Mouse (Mus musculus) testis, postnatal 10 days (tissue): ENCODE measurements around the gene Hs3st3a1.

Experiments
- DNase-seq: peaks from one replicate; pipeline ENCODE4 v3.0.0; 2021; ENCODE audit warnings: low spot score

Hs3st3a1 gene

GRCm38 (mm10) chr11:64489587-64490433 lies 54.7 kb downstream of the Hs3st3a1 start:
- no peak for DNase-seq

GRCm38 (mm10) chr11:64494448-64494847 lies 59.3 kb downstream of the Hs3st3a1 start:
- no peak for DNase-seq

GRCm38 (mm10) chr11:64495935-64496334 lies 60.8 kb downstream of the Hs3st3a1 start:
- no peak for DNase-seq

GRCm38 (mm10) chr11:64496677-64497076 lies 61.5 kb downstream of the Hs3st3a1 start:
- no peak for DNase-seq

- DNase-seq, result no peak
Measured at GRCm38 (mm10) chr11:64500536-64501112, 65.5 kb downstream of the Hs3st3a1 start.

GRCm38 (mm10) chr11:64503040-64503439 lies 67.9 kb downstream of the Hs3st3a1 start:
- DNase-seq, result no peak

GRCm38 (mm10) chr11:64505924-64506323 lies 70.8 kb downstream of the Hs3st3a1 start:
- DNase-seq, result no peak

GRCm38 (mm10) chr11:64507024-64507423 lies 71.9 kb downstream of the Hs3st3a1 start:
- no peak for DNase-seq

- DNase-seq, result no peak
Measured at GRCm38 (mm10) chr11:64509106-64509505, 74.0 kb downstream of the Hs3st3a1 start.

- no peak for DNase-seq
Measured at GRCm38 (mm10) chr11:64512301-64512700, 77.2 kb downstream of the Hs3st3a1 start.

GRCm38 (mm10) chr11:64513419-64513818 lies 78.3 kb downstream of the Hs3st3a1 start:
- DNase-seq, result no peak

- DNase-seq, result no peak
Measured at GRCm38 (mm10) chr11:64516712-64517589, 81.8 kb downstream of the Hs3st3a1 start.

GRCm38 (mm10) chr11:64518146-64518841 lies 83.2 kb downstream of the Hs3st3a1 start:
- no peak for DNase-seq

GRCm38 (mm10) chr11:64523993-64524570 lies 89.0 kb downstream of the Hs3st3a1 start:
- no peak for DNase-seq

- DNase-seq, result peak; percentile 47
Measured at GRCm38 (mm10) chr11:64537230-64537629, 102.1 kb downstream of the Hs3st3a1 start.

- no peak for DNase-seq
Measured at GRCm38 (mm10) chr11:64541866-64542265, 106.7 kb downstream of the Hs3st3a1 start.

- no peak for DNase-seq
Measured at GRCm38 (mm10) chr11:64542335-64542734, 107.2 kb downstream of the Hs3st3a1 start.

- DNase-seq, result no peak
Measured at GRCm38 (mm10) chr11:64543181-64543641, 108.1 kb downstream of the Hs3st3a1 start.

- no peak for DNase-seq
Measured at GRCm38 (mm10) chr11:64544236-64544635, 109.1 kb downstream of the Hs3st3a1 start.

GRCm38 (mm10) chr11:64549380-64549779 lies 114.2 kb downstream of the Hs3st3a1 start:
- no peak for DNase-seq

- no peak for DNase-seq
Measured at GRCm38 (mm10) chr11:64549955-64550354, 114.8 kb downstream of the Hs3st3a1 start.
